Mouse (Mus musculus) embryonic facial prominence, embryonic 11.5 days (tissue): ENCODE measurements around the gene Senp7. TPM values are rescaled to one million over a fixed set of nuclear protein-coding genes. Genes with fewer than 3 reads are reported as not detected.

Source experiments
- ATAC-seq: fragments of 200-750 bp; cut with Nextera tagmentation; replicated peaks from 2 replicates; pipeline ENCODE4 v1.8.0; 2017; ENCODE audit warnings: low read depth; ENCODE audit not compliant: insufficient number of reproducible peaks, low FRiP score, low TSS enrichment
- DNase-seq: peaks from one replicate; pipeline ENCODE4 v3.0.0-alpha.2; 2015; ENCODE audit warnings: low spot score
- H3K27ac ChIP-seq: fragments of 300-500 bp; sonication (generic); replicated peaks from 2 replicates; pipeline ENCODE4 v1.5.1; 2014; ENCODE audit warnings: mild to moderate bottlenecking, low read depth, low read length, control low read depth
- H3K27me3 ChIP-seq: fragments of 300-500 bp; sonication (generic); 2 replicates; pipeline ENCODE4 v1.6.1; 2014; ENCODE audit warnings: mild to moderate bottlenecking, low read length, moderate library complexity, mixed read lengths; ENCODE audit not compliant: control insufficient read depth, insufficient read depth
- H3K36me3 ChIP-seq: fragments of 300-500 bp; sonication (generic); replicated peaks from 2 replicates; pipeline ENCODE4 v1.6.1; 2014; ENCODE audit warnings: low read depth, mild to moderate bottlenecking, low read length, moderate library complexity, mixed read lengths; ENCODE audit not compliant: control insufficient read depth, insufficient read depth
- H3K4me1 ChIP-seq: fragments of 300-500 bp; sonication (generic); 2 replicates; pipeline ENCODE4 v1.6.1; 2014; ENCODE audit warnings: low read length, mixed read lengths; ENCODE audit not compliant: control insufficient read depth, insufficient read depth
- H3K4me2 ChIP-seq: fragments of 300-500 bp; sonication (generic); 2 replicates; pipeline ENCODE4 v1.6.1; 2014; ENCODE audit warnings: low read depth, mild to moderate bottlenecking, control low read depth, low read length, moderate library complexity
- H3K4me3 ChIP-seq: fragments of 300-500 bp; sonication (generic); 2 replicates; pipeline ENCODE4 v1.5.1; 2014; ENCODE audit warnings: low read depth, low read length, control low read depth
- H3K9ac ChIP-seq: fragments of 300-500 bp; sonication (generic); replicated peaks from 2 replicates; pipeline ENCODE4 v1.6.1; 2014; ENCODE audit warnings: mild to moderate bottlenecking, control low read depth, low read length
- H3K9me3 ChIP-seq: fragments of 300-500 bp; sonication (generic); replicated peaks from 2 replicates; pipeline ENCODE4 v1.6.1; 2016; ENCODE audit warnings: mild to moderate bottlenecking, low read length, inconsistent platforms, mixed read lengths; ENCODE audit not compliant: control insufficient read depth
- WGBS: fragments of 180-500 bp; shearing (Covaris S2); extraction: QIAGEN DNeasy Blood & Tissue Kit; methylation state at CpG from one replicate; pipeline ENCODE4 v1.1.7; 2014; 5-methylcytosine and 5-hydroxymethylcytosine counted together
- microRNA-seq: library from miRNA; unstranded; fragments of <30 nt; microRNA quantifications from one replicate; pipeline ENCODE4, GENCODE M21; 2016; ENCODE audit warnings: borderline number of aligned reads
- polyA plus RNA-seq: library from polyadenylated mRNA; unstranded; fragments of >200 nt; fragmentation: Nextera tagmentation; extraction: Ambion mirVana; gene quantifications from 2 replicates; pipeline ENCODE4 v1.2.1, GENCODE M21; 2014

The Senp7 gene
- polyA plus RNA-seq, 1 experiment from 2014 or later = 36.1 TPM

GRCm38 (mm10) chr16:56229455-56229854 lies 181.3 kb downstream of the Senp7 start:
- no peak overlapping the region for H3K4me2 ChIP-seq
- H3K9me3 ChIP-seq = no peaks in the 10 kb centered on the region
- DNase-seq = no peak
- H3K4me1 ChIP-seq = no peaks in the 10 kb centered on the region
- no peak overlapping the region for H3K4me3 ChIP-seq
- H3K27ac ChIP-seq = no peak overlapping the region
- no peaks in the 10 kb centered on the region for H3K27me3 ChIP-seq
- H3K9ac ChIP-seq = no peak overlapping the region
- ATAC-seq = no peak
- H3K36me3 ChIP-seq = no peaks in the 10 kb centered on the region
- WGBS = 50% methylated on average over 2 of the region's 2 CpGs

- Histone ChIP-seq H3K9me3 (no peaks in the 10 kb centered on the region), H3K27me3 (no peaks in the 10 kb centered on the region), H3K4me1 (no peaks in the 10 kb centered on the region), H3K27ac (no peak overlapping the region), H3K4me3 (no peak overlapping the region), H3K4me2 (no peak overlapping the region), H3K36me3 (no peaks in the 10 kb centered on the region), H3K9ac (no peak overlapping the region)
- DNase-seq (peak; percentile 32), ATAC-seq (no peak)
- WGBS = 55% methylated on average over 10 of the region's 10 CpGs
These were observed 183.2 kb downstream of the Senp7 start for GRCm38 (mm10) chr16:56231300-56231699.

- Histone ChIP-seq H3K9ac (no peak overlapping the region), H3K27me3 (no peaks in the 10 kb centered on the region), H3K4me1 (no peaks in the 10 kb centered on the region), H3K36me3 (no peaks in the 10 kb centered on the region), H3K4me2 (no peak overlapping the region), H3K9me3 (no peaks in the 10 kb centered on the region), H3K27ac (no peak overlapping the region), H3K4me3 (no peak overlapping the region)
- no peak for ATAC-seq
- 71% methylated on average over 10 of the region's 10 CpGs for WGBS
- DNase-seq = no peak
These were observed 184.6 kb downstream of the Senp7 start for GRCm38 (mm10) chr16:56232736-56233135.

Small RNAs within 50 kb of the gene (microRNA-seq; reads per million reads assigned to microRNA genes)
- not detected for gene Gm24047

Other genes starting within 250 kb of the Senp7 start
- 3.0 and 3.9 TPM in 2 replicates for gene Nfkbiz, start 209.4 kb upstream of the Senp7 start, polyA plus RNA-seq
- 1.2 and 1.3 TPM in 2 replicates for gene Nxpe3, start 153.1 kb upstream of the Senp7 start, polyA plus RNA-seq
- 13.8 and 14.9 TPM in 2 replicates for gene Cep97, start 113.5 kb upstream of the Senp7 start, polyA plus RNA-seq
- gene Rpl24, start 82.1 kb upstream of the Senp7 start, polyA plus RNA-seq = 844 and 899 TPM in 2 replicates
- gene Zbtb11, start 74.5 kb upstream of the Senp7 start, polyA plus RNA-seq = 17.1 and 19.0 TPM in 2 replicates
- gene Pcnp, start 18.6 kb upstream of the Senp7 start, polyA plus RNA-seq = 328 and 365 TPM in 2 replicates
- 37.7 and 39.9 TPM in 2 replicates for gene Trmt10c, start 10.5 kb upstream of the Senp7 start, polyA plus RNA-seq
- gene Impg2, start 156.0 kb downstream of the Senp7 start, polyA plus RNA-seq = 0.11 TPM in 1 of 2 replicates, not detected in the other